Mouse (Mus musculus) small intestine, adult 2 months (tissue): ENCODE measurements around the gene Bcor.

Experiments
- CTCF ChIP-seq: fragments of 200-500 bp; IDR thresholded peaks from 2 replicates; pipeline ENCODE4 v1.5.1; 2012; ENCODE audit warnings: low read depth, mild to moderate bottlenecking, control low read depth, inconsistent platforms, low read length, moderate library complexity, mixed read lengths; ENCODE audit not compliant: insufficient replicate concordance, insufficient read length; ENCODE audit errors: extremely low read depth
- POLR2A ChIP-seq: fragments of 200-500 bp; IDR thresholded peaks from 2 replicates; pipeline ENCODE4 v1.6.1; 2012; ENCODE audit warnings: low read depth, mild to moderate bottlenecking, control low read depth, inconsistent platforms, low read length, moderate library complexity

- no peak for TF ChIP-seq CTCF
- TF ChIP-seq POLR2A = no peak
Observed at GRCm38 (mm10) chrX:12085949-12086348, 74.2 kb downstream of the Bcor start.
